Mouse (Mus musculus): ENCODE measurements around the gene Grk3. TPM values are rescaled to one million over a fixed set of nuclear protein-coding genes. Genes with fewer than 3 reads are reported as not detected.

The Grk3 gene
- polyA plus RNA-seq, 1 experiment from 2014 or later = 2.4 TPM

GRCm38 (mm10) chr5:113002821-113003380, 12.7 kb downstream of the Grk3 start:
- peaks cover 9% of the 10 kb centered on the region; the same call in 1 of the 2 replicates for H3K4me1 ChIP-seq
- no peak overlapping the region for H3K9ac ChIP-seq
- WGBS (ENCODE audit: insufficient replicate concordance) = 45% methylated on average over 5 of the region's 5 CpGs
- ATAC-seq = no peak
- no peak overlapping the region for H3K4me2 ChIP-seq
- H3K27me3 ChIP-seq (replicated peaks) = no peaks in the 10 kb centered on the region
- H3K9me3 ChIP-seq (replicated peaks) = no peaks in the 10 kb centered on the region
- H3K4me3 ChIP-seq = no peak overlapping the region
- H3K36me3 ChIP-seq = no peaks in the 10 kb centered on the region
- no peak overlapping the region; the same call in 1 of the 2 replicates for H3K27ac ChIP-seq

DNA sequence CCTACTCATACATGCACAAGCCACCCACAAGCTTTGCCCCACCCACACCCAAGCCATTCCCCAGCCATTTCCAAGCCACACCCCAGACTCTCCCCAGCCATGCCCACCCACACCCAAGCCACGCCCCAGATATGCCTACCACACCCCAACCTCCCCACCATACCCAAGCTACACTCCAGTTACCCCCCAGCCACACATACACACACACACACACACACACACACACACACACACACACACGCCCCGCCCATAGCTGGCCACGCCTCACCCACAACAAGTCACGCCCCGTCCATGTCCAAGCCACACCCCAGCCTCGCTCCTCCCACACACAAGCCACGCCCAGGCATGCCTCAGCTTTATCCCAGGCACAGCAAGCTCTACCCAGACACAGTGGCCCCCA, 16.4 kb downstream of the Grk3 start:
- H3K4me3 ChIP-seq = no peak overlapping the region
- 40% methylated on average over 8 of the region's 8 CpGs for WGBS (ENCODE audit: insufficient replicate concordance)
- ATAC-seq = peak; percentile 79

DNA sequence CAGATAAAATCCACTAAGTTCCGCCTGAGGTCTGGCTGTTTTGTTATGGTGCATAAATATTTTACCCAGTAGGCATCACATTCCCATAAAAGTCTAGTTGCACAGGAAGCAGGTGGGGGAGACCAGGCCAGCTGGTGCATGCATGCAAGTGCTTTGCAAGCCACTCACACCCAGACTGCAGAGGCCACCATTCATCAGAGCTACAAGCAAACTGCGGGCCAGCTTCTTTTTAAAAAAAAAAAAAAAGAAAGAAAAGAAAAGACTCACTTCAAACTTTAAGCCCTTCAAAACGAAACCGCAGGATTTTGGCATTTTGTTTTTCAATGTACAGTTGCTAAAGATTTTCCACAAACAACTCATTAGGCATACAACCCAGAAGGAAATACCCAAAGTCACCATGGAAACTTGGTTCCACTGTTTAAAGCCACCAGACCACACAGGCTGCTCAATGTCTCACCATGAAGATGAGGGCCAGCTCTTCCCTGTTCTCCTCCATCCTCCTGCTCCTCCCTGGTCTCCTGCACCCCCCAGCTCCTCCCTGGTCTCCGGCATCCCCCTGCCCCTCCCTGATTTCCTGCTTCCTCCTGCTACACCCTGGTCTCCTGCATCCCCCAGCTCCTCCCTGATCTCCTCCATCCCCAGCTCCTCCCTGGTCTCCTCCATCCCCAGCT, 17.9 kb downstream of the Grk3 start:
- Histone ChIP-seq H3K9ac (no peak overlapping the region), H3K4me2 (no peak overlapping the region), H3K27me3 (replicated peaks) (no peaks in the 10 kb centered on the region), H3K9me3 (replicated peaks) (0 out of 2 replicates have a peak, but pooled peaks cover 2% of the 10 kb centered on the region), H3K36me3 (0 out of 2 replicates have a peak, but pooled peaks cover 6% of the 10 kb centered on the region), H3K27ac (no peak overlapping the region), H3K4me1 (peaks cover 9% of the 10 kb centered on the region; the same call in 1 of the 2 replicates), H3K4me3 (no peak overlapping the region)
- WGBS (ENCODE audit: insufficient replicate concordance) = 62% methylated on average over 5 of the region's 5 CpGs
- no peak for ATAC-seq

More for the DNA sequence above, 16.4 kb downstream of the Grk3 start:
- Histone ChIP-seq H3K36me3 (0 out of 2 replicates have a peak, but pooled peaks cover 6% of the 10 kb centered on the region), H3K9me3 (replicated peaks) (0 out of 2 replicates have a peak, but pooled peaks cover 2% of the 10 kb centered on the region), H3K27me3 (replicated peaks) (no peaks in the 10 kb centered on the region), H3K4me2 (no peak overlapping the region), H3K27ac (no peak overlapping the region), H3K4me1 (peaks cover 9% of the 10 kb centered on the region; the same call in 1 of the 2 replicates), H3K9ac (no peak overlapping the region)

DNA sequence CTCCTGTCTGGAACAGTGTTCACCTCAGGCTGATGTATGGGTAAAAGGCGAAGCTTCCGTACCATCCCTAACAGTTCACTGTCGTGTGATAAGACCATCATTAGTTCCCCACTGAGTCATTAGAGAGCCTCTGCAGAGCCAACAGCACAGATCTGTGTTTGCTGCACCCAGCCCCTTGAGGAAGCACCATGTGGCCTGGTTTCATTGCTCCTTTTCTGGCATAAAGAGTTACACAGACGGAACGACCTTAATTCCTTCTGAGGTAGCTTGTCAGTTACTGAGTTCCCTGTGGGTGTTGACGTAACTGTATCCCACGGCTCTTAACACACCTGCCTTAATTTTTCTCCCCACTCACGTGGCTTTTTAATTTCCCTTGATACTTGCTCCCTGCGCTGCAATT, 24.3 kb downstream of the Grk3 start:
- no peak overlapping the region for H3K4me2 ChIP-seq
- H3K4me3 ChIP-seq = no peak overlapping the region
- 72% methylated on average over 9 of the region's 9 CpGs for WGBS (ENCODE audit: insufficient replicate concordance)
- H3K27me3 ChIP-seq (replicated peaks) = no peaks in the 10 kb centered on the region
- ATAC-seq = no peak
- peaks cover 4% of the 10 kb centered on the region; the same call in 1 of the 2 replicates for H3K36me3 ChIP-seq
- H3K9me3 ChIP-seq (replicated peaks) = 0 out of 2 replicates have a peak, but pooled peaks cover 1% of the 10 kb centered on the region
- H3K9ac ChIP-seq = no peak overlapping the region
- H3K4me1 ChIP-seq = no peaks in the 10 kb centered on the region
- no peak overlapping the region for H3K27ac ChIP-seq

- H3K4me2 ChIP-seq = no peak overlapping the region
These were observed 33.7 kb downstream of the Grk3 start for GRCm38 (mm10) chr5:112981931-112982330.

DNA sequence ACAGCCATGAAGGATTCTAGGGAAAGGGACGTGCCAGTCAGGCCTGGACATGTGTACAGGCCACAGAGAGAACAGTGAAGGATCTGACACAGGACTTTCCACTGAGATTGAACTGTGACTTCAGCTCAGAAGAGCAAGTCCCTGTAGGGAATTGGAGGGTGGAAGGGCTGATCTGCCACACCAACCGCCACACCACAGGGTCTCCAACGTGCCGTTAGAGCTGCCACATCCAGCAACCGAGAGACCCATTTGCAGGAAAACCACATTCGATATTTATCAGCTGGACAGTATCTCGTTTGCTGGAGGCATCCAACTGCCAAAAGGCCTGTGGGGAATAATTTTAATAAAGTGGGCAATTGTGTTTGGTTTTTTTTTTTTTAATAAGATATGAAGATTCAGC, 35.9 kb downstream of the Grk3 start:
- ATAC-seq = no peak
- Histone ChIP-seq H3K4me3 (no peak overlapping the region), H3K9me3 (replicated peaks) (no peaks in the 10 kb centered on the region), H3K27ac (no peak overlapping the region), H3K4me2 (no peak overlapping the region), H3K4me1 (no peaks in the 10 kb centered on the region), H3K27me3 (replicated peaks) (no peaks in the 10 kb centered on the region), H3K9ac (no peak overlapping the region), H3K36me3 (0 out of 2 replicates have a peak, but pooled peaks cover 2% of the 10 kb centered on the region)
- WGBS (ENCODE audit: insufficient replicate concordance) = 52% methylated on average over 7 of the region's 7 CpGs

More at GRCm38 (mm10) chr5:112981931-112982330, 33.7 kb downstream of the Grk3 start:
- H3K36me3 ChIP-seq = 0 out of 2 replicates have a peak, but pooled peaks cover 2% of the 10 kb centered on the region
- H3K27me3 ChIP-seq (replicated peaks) = no peaks in the 10 kb centered on the region
- H3K27ac ChIP-seq = no peak overlapping the region
- ATAC-seq = no peak
- H3K9me3 ChIP-seq (replicated peaks) = no peaks in the 10 kb centered on the region
- H3K9ac ChIP-seq = no peak overlapping the region
- no peak overlapping the region for H3K4me3 ChIP-seq
- H3K4me1 ChIP-seq = no peaks in the 10 kb centered on the region
- WGBS (ENCODE audit: insufficient replicate concordance) = 78% methylated on average over 6 of the region's 6 CpGs

GRCm38 (mm10) chr5:112979195-112979594, 36.4 kb downstream of the Grk3 start:
- no peaks in the 10 kb centered on the region for H3K27me3 ChIP-seq (replicated peaks)
- no peak overlapping the region for H3K27ac ChIP-seq
- H3K4me3 ChIP-seq = no peak overlapping the region
- H3K9ac ChIP-seq = no peak overlapping the region
- WGBS (ENCODE audit: insufficient replicate concordance) = 72% methylated on average over 9 of the region's 9 CpGs
- no peaks in the 10 kb centered on the region for H3K4me1 ChIP-seq
- ATAC-seq = no peak
- H3K36me3 ChIP-seq = 0 out of 2 replicates have a peak, but pooled peaks cover 2% of the 10 kb centered on the region
- no peaks in the 10 kb centered on the region for H3K9me3 ChIP-seq (replicated peaks)
- H3K4me2 ChIP-seq = no peak overlapping the region

DNA sequence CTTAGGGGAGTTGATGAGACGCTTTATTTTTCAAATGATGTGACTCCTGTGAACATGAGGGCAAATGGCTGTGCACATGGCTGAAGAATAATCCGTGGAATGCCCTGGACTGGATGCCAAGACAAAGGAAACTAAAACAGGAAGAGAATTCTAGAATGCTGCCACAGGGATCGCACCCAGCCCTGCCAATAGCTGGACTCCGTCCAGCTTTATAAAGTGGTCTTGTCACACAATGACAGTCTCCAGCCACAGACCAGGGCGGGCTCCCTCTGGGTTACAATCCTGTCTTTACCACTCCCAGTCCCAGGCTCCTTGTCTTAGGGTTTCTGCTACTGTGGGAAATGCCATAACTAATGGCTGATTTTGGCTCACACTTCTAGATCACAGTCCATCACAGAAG, 38.5 kb downstream of the Grk3 start:
- WGBS (ENCODE audit: insufficient replicate concordance) = 67% methylated on average over 5 of the region's 5 CpGs
- no peaks in the 10 kb centered on the region for H3K9me3 ChIP-seq (replicated peaks)
- no peak for ATAC-seq

GRCm38 (mm10) chr5:112973596-112973995, 42.0 kb downstream of the Grk3 start:
- no peaks in the 10 kb centered on the region for H3K9me3 ChIP-seq (replicated peaks)
- no peaks in the 10 kb centered on the region for H3K27me3 ChIP-seq (replicated peaks)
- no peak overlapping the region for H3K27ac ChIP-seq
- H3K4me1 ChIP-seq = no peaks in the 10 kb centered on the region
- no peak for ATAC-seq
- H3K4me3 ChIP-seq = no peak overlapping the region
- H3K36me3 ChIP-seq = no peaks in the 10 kb centered on the region
- no peak overlapping the region for H3K9ac ChIP-seq
- 33% methylated on average over 7 of the region's 7 CpGs for WGBS (ENCODE audit: insufficient replicate concordance)
- no peak overlapping the region for H3K4me2 ChIP-seq

More for the DNA sequence above, 38.5 kb downstream of the Grk3 start:
- no peaks in the 10 kb centered on the region for H3K27me3 ChIP-seq (replicated peaks)
- H3K4me1 ChIP-seq = no peaks in the 10 kb centered on the region
- H3K27ac ChIP-seq = no peak overlapping the region
- 0 out of 2 replicates have a peak, but pooled peaks cover 2% of the 10 kb centered on the region for H3K36me3 ChIP-seq
- no peak overlapping the region for H3K4me3 ChIP-seq
- no peak overlapping the region for H3K4me2 ChIP-seq
- no peak overlapping the region for H3K9ac ChIP-seq

- no peaks in the 10 kb centered on the region for H3K9me3 ChIP-seq (replicated peaks)
- WGBS (ENCODE audit: insufficient replicate concordance) = 62% methylated on average over 12 of the region's 12 CpGs
- H3K4me1 ChIP-seq = no peaks in the 10 kb centered on the region
- no peaks in the 10 kb centered on the region for H3K36me3 ChIP-seq
- no peak for ATAC-seq
- no peak overlapping the region for H3K4me3 ChIP-seq
- H3K27ac ChIP-seq = no peak overlapping the region
- H3K9ac ChIP-seq = no peak overlapping the region
- H3K27me3 ChIP-seq (replicated peaks) = no peaks in the 10 kb centered on the region
- no peak overlapping the region for H3K4me2 ChIP-seq
These were observed 43.3 kb downstream of the Grk3 start for GRCm38 (mm10) chr5:112972297-112972696.

GRCm38 (mm10) chr5:112963495-112963894, 52.1 kb downstream of the Grk3 start:
- H3K4me2 ChIP-seq = no peak overlapping the region
- no peaks in the 10 kb centered on the region for H3K9me3 ChIP-seq (replicated peaks)
- H3K36me3 ChIP-seq = no peaks in the 10 kb centered on the region
- no peak overlapping the region for H3K27ac ChIP-seq
- no peak for ATAC-seq
- H3K9ac ChIP-seq = no peak overlapping the region
- H3K4me3 ChIP-seq = no peak overlapping the region
- WGBS (ENCODE audit: insufficient replicate concordance) = 54% methylated on average over 4 of the region's 4 CpGs
- no peaks in the 10 kb centered on the region for H3K27me3 ChIP-seq (replicated peaks)
- no peaks in the 10 kb centered on the region for H3K4me1 ChIP-seq

DNA sequence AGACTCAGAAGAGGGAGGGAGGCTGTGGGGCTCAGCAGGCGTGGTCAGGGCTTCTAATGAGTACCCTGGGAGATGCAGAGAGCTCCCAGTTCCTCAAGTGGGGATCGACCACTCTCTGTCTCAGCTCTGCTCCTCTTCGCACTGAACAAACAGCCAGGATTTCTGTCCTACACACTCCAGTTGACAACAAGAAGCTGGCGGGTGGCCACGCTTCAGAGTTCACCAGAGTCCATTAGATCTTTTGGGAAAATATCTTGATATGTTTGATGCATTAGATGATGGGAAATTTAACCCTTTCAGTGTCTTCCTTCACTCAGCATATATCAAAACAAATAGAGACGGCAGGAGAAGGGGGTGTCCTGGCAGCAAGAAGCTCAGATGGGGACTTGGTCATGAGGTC, 53.4 kb downstream of the Grk3 start:
- Histone ChIP-seq H3K4me1 (no peaks in the 10 kb centered on the region), H3K27ac (no peak overlapping the region), H3K9me3 (replicated peaks) (no peaks in the 10 kb centered on the region), H3K4me3 (no peak overlapping the region), H3K9ac (no peak overlapping the region), H3K36me3 (no peaks in the 10 kb centered on the region), H3K27me3 (replicated peaks) (no peaks in the 10 kb centered on the region), H3K4me2 (no peak overlapping the region)
- ATAC-seq = no peak
- 68% methylated on average over 6 of the region's 6 CpGs for WGBS (ENCODE audit: insufficient replicate concordance)
